Mouse (Mus musculus): ENCODE results near the gene Pced1b. TPM values are rescaled to one million over a fixed set of nuclear protein-coding genes. Genes with fewer than 3 reads are reported as not detected.

Pced1b gene
- polyA plus RNA-seq, 1 experiment: 8.3 TPM

DNA sequence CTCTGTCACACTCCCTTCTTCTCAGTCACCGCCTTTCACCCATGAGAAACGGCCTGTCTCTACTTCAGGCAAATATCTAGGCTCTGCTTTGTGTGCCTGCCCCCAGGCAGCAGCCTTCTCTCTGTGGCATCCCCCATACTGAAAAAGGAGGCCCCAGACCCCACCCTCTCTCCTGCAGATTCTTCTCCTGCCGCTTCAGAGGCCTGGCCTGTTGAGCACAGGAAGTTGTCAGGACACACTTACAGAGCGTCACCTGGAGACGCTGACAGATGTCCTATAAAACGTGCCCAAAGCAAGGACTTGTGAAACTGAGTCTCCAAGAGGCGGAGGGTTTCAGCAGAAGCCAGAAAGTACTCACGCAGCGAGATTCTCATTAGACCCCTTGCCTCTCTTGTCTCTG lies 33.9 kb downstream of the Pced1b start:
- TF ChIP-seq CTCF (IDR thresholded peaks at IDR 0.05; ENCODE audit: control insufficient read depth, insufficient read depth, insufficient replicate concordance, low read depth, low read length) (no peak), POLR2A (IDR thresholded peaks at IDR 0.05; ENCODE audit: control insufficient read depth, low read depth, low read length) (no peak)

DNA sequence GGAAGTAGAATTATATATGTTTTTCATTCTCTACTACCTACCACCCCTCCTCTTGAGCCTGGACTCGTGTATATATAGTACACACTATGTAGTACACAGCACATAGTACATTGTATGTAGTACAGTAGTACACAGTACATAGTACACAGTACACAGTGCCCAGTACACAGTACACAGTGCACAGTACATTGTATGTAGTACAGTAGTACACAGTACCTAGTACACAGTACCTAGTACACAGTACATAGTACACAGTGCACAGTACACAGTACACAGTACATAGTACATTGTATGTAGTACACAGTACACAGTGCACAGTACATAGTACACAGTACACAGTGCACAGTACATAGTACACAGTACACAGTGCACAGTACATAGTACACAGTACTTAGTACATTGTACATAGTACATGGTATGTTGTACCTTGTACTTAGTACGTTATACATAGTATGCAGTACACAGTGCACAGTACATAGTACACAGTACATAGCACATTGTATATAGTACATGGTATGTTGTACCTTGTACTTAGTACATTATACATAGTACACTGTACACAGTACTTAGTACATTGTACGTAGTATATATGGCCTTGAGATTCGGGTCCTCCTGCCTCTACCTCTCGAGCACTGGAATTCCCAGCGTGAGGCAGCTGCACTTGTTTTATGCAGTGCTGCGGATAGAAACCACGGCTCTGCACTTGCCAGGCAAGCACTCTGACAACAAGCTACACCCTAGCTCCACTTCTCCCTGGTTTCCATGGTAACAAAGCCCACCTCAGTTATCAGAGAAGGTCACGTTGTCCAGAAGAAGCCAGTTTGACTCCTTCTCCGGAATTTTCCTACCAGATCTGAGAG lies 35.0 kb downstream of the Pced1b start:
- Histone ChIP-seq H3K27ac (ENCODE audit: control insufficient read depth, insufficient read depth, low read depth, low read length) (no peak overlapping the region), H3K4me3 (ENCODE audit: control insufficient read depth, low read depth, low read length) (no peak overlapping the region), H3K36me3 (ENCODE audit: control insufficient read depth, insufficient read depth, low read length) (no peaks in the 10 kb centered on the region), H3K4me1 (ENCODE audit: control insufficient read depth, insufficient read depth, low read length) (no peaks in the 10 kb centered on the region), H3K27me3 (ENCODE audit: control insufficient read depth, insufficient read depth, low read length) (no peaks in the 10 kb centered on the region)
- TF ChIP-seq CTCF (IDR thresholded peaks at IDR 0.05; ENCODE audit: control insufficient read depth, insufficient read depth, insufficient replicate concordance, low read depth, low read length) (no peak), POLR2A (IDR thresholded peaks at IDR 0.05; ENCODE audit: control insufficient read depth, low read depth, low read length) (no peak)

More for the DNA sequence above, 33.9 kb downstream of the Pced1b start:
- H3K27ac ChIP-seq (ENCODE audit: control insufficient read depth, insufficient read depth, low read depth, low read length): no peak overlapping the region
- H3K4me3 ChIP-seq (ENCODE audit: control insufficient read depth, low read depth, low read length): no peak overlapping the region
- no peaks in the 10 kb centered on the region for H3K4me1 ChIP-seq (ENCODE audit: control insufficient read depth, insufficient read depth, low read length)
- H3K36me3 ChIP-seq (ENCODE audit: control insufficient read depth, insufficient read depth, low read length): no peaks in the 10 kb centered on the region
- H3K27me3 ChIP-seq (ENCODE audit: control insufficient read depth, insufficient read depth, low read length): no peaks in the 10 kb centered on the region

DNA sequence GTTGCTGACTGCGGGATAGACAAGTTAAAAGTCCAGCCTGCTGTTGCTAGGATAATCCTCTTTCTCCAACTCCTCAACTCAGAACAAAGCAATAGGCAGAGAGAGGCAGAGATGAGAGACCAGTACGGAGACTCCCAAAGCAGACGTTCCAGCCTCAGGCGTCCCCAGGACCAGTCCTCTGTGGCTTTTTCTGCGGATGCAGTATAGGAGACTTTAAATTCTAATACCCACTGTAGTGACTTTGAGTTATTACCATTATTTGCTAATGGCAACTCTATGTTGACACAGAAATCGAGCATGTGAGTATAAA lies 35.6 kb downstream of the Pced1b start:
- no peaks in the 10 kb centered on the region for H3K36me3 ChIP-seq (ENCODE audit: control insufficient read depth, insufficient read depth, low read length)
- no peak overlapping the region for H3K4me3 ChIP-seq (ENCODE audit: control insufficient read depth, low read depth, low read length)
- no peak overlapping the region for H3K27ac ChIP-seq (ENCODE audit: control insufficient read depth, insufficient read depth, low read depth, low read length)
- no peaks in the 10 kb centered on the region for H3K27me3 ChIP-seq (ENCODE audit: control insufficient read depth, insufficient read depth, low read length)
- H3K4me1 ChIP-seq (ENCODE audit: control insufficient read depth, insufficient read depth, low read length): no peaks in the 10 kb centered on the region
- TF ChIP-seq CTCF (IDR thresholded peaks at IDR 0.05; ENCODE audit: control insufficient read depth, insufficient read depth, insufficient replicate concordance, low read depth, low read length) (no peak), POLR2A (IDR thresholded peaks at IDR 0.05; ENCODE audit: control insufficient read depth, low read depth, low read length) (no peak)

DNA sequence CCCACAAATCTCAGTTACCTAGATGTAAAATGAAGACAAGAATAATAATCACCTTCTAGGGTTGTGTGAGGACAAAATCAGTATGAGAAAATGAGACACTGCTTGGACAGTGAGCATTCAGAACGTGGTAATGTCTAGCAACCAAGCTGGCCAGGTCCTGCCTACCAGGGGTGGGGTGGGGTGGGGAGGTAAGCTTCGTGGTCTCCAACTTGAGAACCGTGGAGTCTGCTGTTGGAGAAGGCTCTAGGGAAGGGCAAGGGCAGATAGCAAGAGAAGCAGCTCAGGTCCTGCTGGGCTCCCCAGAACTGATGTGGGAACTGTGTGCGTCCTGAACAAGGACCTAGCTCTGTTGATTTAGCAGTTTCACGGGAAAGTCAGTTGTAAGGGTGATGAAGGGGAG lies 37.3 kb downstream of the Pced1b start:
- H3K4me3 ChIP-seq (ENCODE audit: control insufficient read depth, low read depth, low read length): no peak overlapping the region
- H3K27me3 ChIP-seq (ENCODE audit: control insufficient read depth, insufficient read depth, low read length): no peaks in the 10 kb centered on the region
- TF ChIP-seq POLR2A (IDR thresholded peaks at IDR 0.05; ENCODE audit: control insufficient read depth, low read depth, low read length): no peak
- TF ChIP-seq CTCF (IDR thresholded peaks at IDR 0.05; ENCODE audit: control insufficient read depth, insufficient read depth, insufficient replicate concordance, low read depth, low read length): no peak
- H3K4me1 ChIP-seq (ENCODE audit: control insufficient read depth, insufficient read depth, low read length): no peaks in the 10 kb centered on the region
- H3K36me3 ChIP-seq (ENCODE audit: control insufficient read depth, insufficient read depth, low read length): no peaks in the 10 kb centered on the region
- no peak overlapping the region for H3K27ac ChIP-seq (ENCODE audit: control insufficient read depth, insufficient read depth, low read depth, low read length)

DNA sequence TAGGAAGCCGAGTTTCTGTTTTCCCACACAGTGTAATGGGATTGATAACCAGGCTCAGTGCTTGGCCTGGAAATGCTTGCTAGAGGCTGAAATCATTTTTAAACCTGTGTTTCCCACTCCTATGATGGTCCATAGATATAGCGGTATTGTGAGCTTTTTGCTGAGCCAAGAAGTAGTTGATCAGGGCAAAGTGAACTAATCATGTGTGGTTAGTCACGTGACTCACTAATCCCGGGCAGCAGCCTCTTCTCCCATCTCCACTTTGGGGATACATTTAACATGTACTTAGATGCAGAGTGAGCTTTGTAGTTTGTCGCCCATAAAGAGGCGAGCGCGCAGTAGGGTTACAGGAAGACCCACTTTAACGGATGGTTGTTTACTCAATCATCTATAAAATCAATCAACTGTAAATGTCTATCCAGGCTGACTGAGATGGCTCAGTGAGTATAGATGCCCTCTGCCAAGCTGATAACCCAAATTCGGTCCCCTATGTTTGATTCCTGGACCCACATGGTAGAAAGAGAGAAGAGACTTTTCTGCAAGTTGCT lies 38.8 kb downstream of the Pced1b start:
- TF ChIP-seq POLR2A (IDR thresholded peaks at IDR 0.05; ENCODE audit: control insufficient read depth, low read depth, low read length) (no peak), CTCF (IDR thresholded peaks at IDR 0.05; ENCODE audit: control insufficient read depth, insufficient read depth, insufficient replicate concordance, low read depth, low read length) (no peak)
- Histone ChIP-seq H3K27ac (ENCODE audit: control insufficient read depth, insufficient read depth, low read depth, low read length) (no peak overlapping the region), H3K27me3 (ENCODE audit: control insufficient read depth, insufficient read depth, low read length) (no peaks in the 10 kb centered on the region), H3K36me3 (ENCODE audit: control insufficient read depth, insufficient read depth, low read length) (no peaks in the 10 kb centered on the region), H3K4me1 (ENCODE audit: control insufficient read depth, insufficient read depth, low read length) (no peaks in the 10 kb centered on the region), H3K4me3 (ENCODE audit: control insufficient read depth, low read depth, low read length) (no peak overlapping the region)

DNA sequence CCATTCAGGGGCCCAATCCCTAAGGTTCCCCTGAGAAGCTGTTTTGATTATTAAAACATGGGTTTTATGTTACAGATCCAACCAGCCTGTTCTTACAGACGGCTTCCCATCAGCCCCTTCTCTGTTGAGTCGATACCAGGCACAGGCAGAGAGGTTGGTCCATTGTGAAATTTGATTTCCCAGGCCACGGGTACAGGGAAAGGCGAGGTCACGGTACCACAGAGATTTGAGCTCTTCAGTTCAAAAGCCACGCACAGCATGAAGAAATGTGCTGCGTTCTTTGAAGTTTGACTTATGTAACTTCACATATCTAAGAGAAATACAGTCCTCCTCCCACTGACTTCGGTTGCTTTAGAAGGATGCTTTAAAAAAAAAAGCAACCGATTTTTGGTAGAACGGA lies 39.8 kb downstream of the Pced1b start:
- Histone ChIP-seq H3K4me3 (ENCODE audit: control insufficient read depth, low read depth, low read length) (no peak overlapping the region), H3K36me3 (ENCODE audit: control insufficient read depth, insufficient read depth, low read length) (no peaks in the 10 kb centered on the region), H3K27ac (ENCODE audit: control insufficient read depth, insufficient read depth, low read depth, low read length) (no peak overlapping the region), H3K4me1 (ENCODE audit: control insufficient read depth, insufficient read depth, low read length) (no peaks in the 10 kb centered on the region), H3K27me3 (ENCODE audit: control insufficient read depth, insufficient read depth, low read length) (no peaks in the 10 kb centered on the region)
- TF ChIP-seq POLR2A (IDR thresholded peaks at IDR 0.05; ENCODE audit: control insufficient read depth, low read depth, low read length) (no peak), CTCF (IDR thresholded peaks at IDR 0.05; ENCODE audit: control insufficient read depth, insufficient read depth, insufficient replicate concordance, low read depth, low read length) (no peak)

DNA sequence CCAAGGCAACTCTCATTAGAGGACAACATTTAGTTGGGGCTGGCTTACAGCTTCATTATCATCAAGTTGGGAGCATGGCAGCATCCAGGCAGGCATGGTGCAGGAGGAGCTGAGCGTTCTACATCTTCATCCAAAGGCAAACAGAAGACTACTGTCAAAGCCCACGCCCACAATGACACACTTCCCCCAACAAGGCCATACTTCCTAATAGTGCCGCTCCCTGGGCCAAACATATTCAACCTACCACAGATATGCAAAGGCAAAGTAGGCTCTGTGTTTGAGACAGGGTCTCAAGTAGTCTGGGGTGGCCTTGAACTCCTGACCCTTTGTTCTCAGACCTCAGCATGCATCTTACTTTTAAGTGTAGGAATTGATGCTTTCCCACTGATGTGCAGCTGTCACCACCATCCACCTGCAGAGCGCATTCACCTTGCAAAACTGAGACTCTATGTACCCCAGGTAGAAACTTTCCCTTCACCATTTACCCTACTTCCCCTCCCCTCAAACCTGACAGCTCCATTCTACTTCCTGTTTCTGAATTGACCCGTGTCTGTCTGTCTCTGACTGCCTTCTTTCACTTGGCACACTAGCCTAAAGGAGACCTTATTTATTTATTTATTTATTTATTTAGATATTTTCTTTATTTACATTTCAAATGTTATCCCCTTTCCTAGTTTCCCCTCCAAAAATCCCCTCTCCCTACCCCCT lies 40.7 kb downstream of the Pced1b start:
- no peak overlapping the region for H3K4me3 ChIP-seq (ENCODE audit: control insufficient read depth, low read depth, low read length)
- no peaks in the 10 kb centered on the region for H3K36me3 ChIP-seq (ENCODE audit: control insufficient read depth, insufficient read depth, low read length)
- H3K4me1 ChIP-seq (ENCODE audit: control insufficient read depth, insufficient read depth, low read length): no peaks in the 10 kb centered on the region
- no peak for TF ChIP-seq POLR2A (IDR thresholded peaks at IDR 0.05; ENCODE audit: control insufficient read depth, low read depth, low read length)
- no peak for TF ChIP-seq CTCF (IDR thresholded peaks at IDR 0.05; ENCODE audit: control insufficient read depth, insufficient read depth, insufficient replicate concordance, low read depth, low read length)
- no peaks in the 10 kb centered on the region for H3K27me3 ChIP-seq (ENCODE audit: control insufficient read depth, insufficient read depth, low read length)
- no peak overlapping the region for H3K27ac ChIP-seq (ENCODE audit: control insufficient read depth, insufficient read depth, low read depth, low read length)

Data from testis, adult 2 months (tissue).